Mouse (Mus musculus): Measurements from ENCODE around the gene Tbc1d17. TPM values are rescaled to one million over a fixed set of nuclear protein-coding genes. Genes with fewer than 3 reads are reported as not detected.

Tbc1d17 gene
- polyA plus RNA-seq, 1 experiment from 2014 or later: 84.0 TPM

DNA sequence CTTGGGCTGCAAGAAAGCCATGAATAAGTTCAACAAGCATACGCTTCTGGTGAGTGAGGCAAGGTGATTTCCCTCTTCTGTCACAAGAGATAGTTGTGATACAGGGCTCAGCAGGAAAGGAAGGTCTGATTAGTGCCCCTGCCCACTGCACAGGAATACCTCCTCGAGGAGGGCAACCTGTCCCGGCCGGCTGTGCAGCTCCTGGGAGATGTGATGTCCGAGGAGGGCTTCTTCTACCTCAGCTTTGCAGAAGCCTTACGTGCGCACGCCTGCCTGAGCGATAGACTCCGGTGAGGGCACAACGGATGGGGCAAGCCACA is 9.7 kb downstream of the Tbc1d17 start:
- 0 out of 2 replicates have a peak, but pooled peaks cover 3% of the 10 kb centered on the region for H3K27me3 ChIP-seq (replicated peaks; ENCODE audit: insufficient read depth, low read length)
- peak overlapping the region; percentile 58 for H3K4me2 ChIP-seq (replicated peaks; ENCODE audit: low read depth, low read length)
- H3K9ac ChIP-seq (replicated peaks; ENCODE audit: low read depth): no peak overlapping the region
- H3K27ac ChIP-seq (ENCODE audit: low read length): no peak overlapping the region
- H3K4me3 ChIP-seq (ENCODE audit: low read depth, low read length): 0 out of 2 replicates have a peak overlapping the region, but pooled peaks have one; percentile 16
- 28% methylated on average over 11 of the region's 11 CpGs for WGBS
- no peak for TF ChIP-seq CTCF (IDR thresholded peaks at IDR 0.05)
- no peak for TF ChIP-seq EP300 (IDR thresholded peaks at IDR 0.05)
- DNase-seq (ENCODE audit: low spot score) (no peak), ATAC-seq (no peak)
- H3K4me1 ChIP-seq (ENCODE audit: insufficient read depth, low read depth, low read length): peaks cover 15% of the 10 kb centered on the region; the same call in 1 of the 2 replicates
- no peaks in the 10 kb centered on the region for H3K9me3 ChIP-seq (ENCODE audit: low read length)
- H3K36me3 ChIP-seq (ENCODE audit: insufficient read depth, low read length): peaks cover 23% of the 10 kb centered on the region; the same call in 1 of the 2 replicates

DNA sequence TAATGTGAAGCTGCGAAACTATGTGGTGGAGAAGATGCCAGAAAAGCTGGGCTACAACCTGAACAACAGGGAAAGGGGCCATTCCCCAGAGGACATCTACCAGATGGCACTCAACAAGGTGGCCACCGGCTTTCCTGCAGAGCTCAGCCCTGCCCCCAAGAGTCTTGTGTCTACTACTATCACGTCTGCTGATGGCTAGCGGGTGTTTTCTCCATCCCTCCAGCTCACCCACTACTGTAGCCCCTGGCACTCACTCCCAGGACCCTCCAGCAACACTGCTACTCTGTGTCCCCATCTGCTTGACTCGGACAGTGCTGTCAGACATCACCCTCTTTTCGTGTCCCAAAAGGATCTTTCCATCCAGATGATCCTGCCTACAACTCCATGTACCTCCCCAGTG is 10.8 kb downstream of the Tbc1d17 start:
- Histone ChIP-seq H3K27ac (ENCODE audit: low read length) (no peak overlapping the region), H3K4me3 (ENCODE audit: low read depth, low read length) (no peak overlapping the region), H3K36me3 (ENCODE audit: insufficient read depth, low read length) (peaks cover 17% of the 10 kb centered on the region; the same call in 1 of the 2 replicates), H3K27me3 (replicated peaks; ENCODE audit: insufficient read depth, low read length) (0 out of 2 replicates have a peak, but pooled peaks cover 3% of the 10 kb centered on the region), H3K4me2 (replicated peaks; ENCODE audit: low read depth, low read length) (no peak overlapping the region), H3K9ac (replicated peaks; ENCODE audit: low read depth) (no peak overlapping the region), H3K9me3 (ENCODE audit: low read length) (no peaks in the 10 kb centered on the region), H3K4me1 (ENCODE audit: insufficient read depth, low read depth, low read length) (peaks cover 15% of the 10 kb centered on the region; the same call in 1 of the 2 replicates)
- no peak for ATAC-seq
- TF ChIP-seq CTCF (IDR thresholded peaks at IDR 0.05) (no peak), EP300 (IDR thresholded peaks at IDR 0.05) (no peak)
- no peak for DNase-seq (ENCODE audit: low spot score)
- 87% methylated on average over 6 of the region's 6 CpGs for WGBS

DNA sequence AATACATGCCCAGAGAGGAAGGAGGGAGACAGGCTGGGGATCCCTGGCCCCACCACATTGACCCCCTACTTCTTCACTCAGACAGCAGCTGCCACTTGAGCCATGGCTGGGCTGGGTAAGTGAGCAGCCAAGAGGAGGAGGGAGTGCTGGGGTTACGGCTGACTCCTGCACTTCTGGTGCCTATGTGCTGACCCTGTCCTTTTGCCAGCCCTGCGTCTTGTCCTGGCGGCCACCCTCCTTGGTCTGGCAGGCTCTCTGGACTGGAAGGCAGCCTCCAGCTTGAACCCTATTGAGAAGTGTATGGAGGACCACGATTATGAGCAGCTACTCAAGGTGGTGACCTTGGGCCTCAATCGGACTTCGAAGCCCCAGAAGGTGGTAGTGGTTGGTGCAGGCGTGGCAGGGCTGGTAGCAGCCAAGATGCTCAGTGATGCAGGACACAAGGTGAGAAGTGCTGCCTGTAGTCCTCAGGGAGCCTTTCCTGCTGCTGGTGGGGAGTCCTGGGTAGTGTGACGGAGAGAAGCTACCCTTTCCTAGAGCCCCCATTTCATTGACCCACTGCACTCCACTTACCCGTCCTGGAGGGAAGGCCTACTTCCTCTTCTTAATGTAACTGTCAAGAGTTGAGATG is 12.3 kb downstream of the Tbc1d17 start:
- TF ChIP-seq EP300 (IDR thresholded peaks at IDR 0.05) (no peak), CTCF (IDR thresholded peaks at IDR 0.05) (no peak)
- H3K27me3 ChIP-seq (replicated peaks; ENCODE audit: insufficient read depth, low read length): 0 out of 2 replicates have a peak, but pooled peaks cover 3% of the 10 kb centered on the region

DNA sequence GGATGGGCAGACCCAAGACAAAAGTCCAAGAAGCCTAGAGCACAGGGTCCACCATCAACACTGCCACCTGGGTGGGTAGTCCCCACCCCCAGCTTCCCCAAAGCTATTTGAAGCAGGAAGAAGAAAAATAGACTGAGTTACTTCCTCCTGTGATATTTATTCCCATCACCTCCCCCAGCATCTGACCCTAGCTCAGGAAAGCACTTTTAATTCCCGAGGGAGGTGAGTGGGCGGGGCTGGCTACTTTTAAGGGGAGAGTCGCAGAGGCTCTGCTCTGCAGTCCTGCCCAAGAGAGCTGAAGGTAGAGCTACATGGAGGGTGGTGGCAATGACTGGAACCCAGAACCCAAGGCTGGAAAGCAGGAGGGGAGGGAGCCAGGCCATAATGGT is 12.9 kb downstream of the Tbc1d17 start:
- Histone ChIP-seq H3K27me3 (replicated peaks; ENCODE audit: insufficient read depth, low read length) (0 out of 2 replicates have a peak, but pooled peaks cover 3% of the 10 kb centered on the region), H3K4me1 (ENCODE audit: insufficient read depth, low read depth, low read length) (peaks cover 17% of the 10 kb centered on the region; the same call in 1 of the 2 replicates), H3K27ac (ENCODE audit: low read length) (no peak overlapping the region), H3K4me3 (ENCODE audit: low read depth, low read length) (no peak overlapping the region), H3K9me3 (ENCODE audit: low read length) (no peaks in the 10 kb centered on the region), H3K4me2 (replicated peaks; ENCODE audit: low read depth, low read length) (no peak overlapping the region), H3K36me3 (ENCODE audit: insufficient read depth, low read length) (0 out of 2 replicates have a peak, but pooled peaks cover 3% of the 10 kb centered on the region), H3K9ac (replicated peaks; ENCODE audit: low read depth) (no peak overlapping the region)
- WGBS: 37% methylated on average over 3 of the region's 3 CpGs
- ATAC-seq (no peak; the same call in 1 of the 2 replicates), DNase-seq (ENCODE audit: low spot score) (no peak)
- TF ChIP-seq CTCF (IDR thresholded peaks at IDR 0.05) (no peak), EP300 (IDR thresholded peaks at IDR 0.05) (no peak)

More for the DNA sequence above, 12.3 kb downstream of the Tbc1d17 start:
- Histone ChIP-seq H3K4me3 (ENCODE audit: low read depth, low read length) (no peak overlapping the region), H3K9ac (replicated peaks; ENCODE audit: low read depth) (no peak overlapping the region), H3K4me1 (ENCODE audit: insufficient read depth, low read depth, low read length) (peaks cover 17% of the 10 kb centered on the region; the same call in 1 of the 2 replicates), H3K4me2 (replicated peaks; ENCODE audit: low read depth, low read length) (no peak overlapping the region), H3K9me3 (ENCODE audit: low read length) (no peaks in the 10 kb centered on the region), H3K36me3 (ENCODE audit: insufficient read depth, low read length) (0 out of 2 replicates have a peak, but pooled peaks cover 3% of the 10 kb centered on the region), H3K27ac (ENCODE audit: low read length) (no peak overlapping the region)
- no peak for DNase-seq (ENCODE audit: low spot score)
- WGBS: 82% methylated on average over 9 of the region's 9 CpGs
- ATAC-seq: no peak

- ATAC-seq (peak; percentile 60), DNase-seq (ENCODE audit: low spot score) (peak; percentile 68)
- TF ChIP-seq EP300 (IDR thresholded peaks at IDR 0.05) (no peak), CTCF (IDR thresholded peaks at IDR 0.05) (no peak)
- Histone ChIP-seq H3K9me3 (ENCODE audit: low read length) (no peaks in the 10 kb centered on the region), H3K4me3 (ENCODE audit: low read depth, low read length) (no peak overlapping the region), H3K4me1 (ENCODE audit: insufficient read depth, low read depth, low read length) (peaks cover 17% of the 10 kb centered on the region; the same call in 1 of the 2 replicates), H3K4me2 (replicated peaks; ENCODE audit: low read depth, low read length) (no peak overlapping the region), H3K27me3 (replicated peaks; ENCODE audit: insufficient read depth, low read length) (no peaks in the 10 kb centered on the region), H3K36me3 (ENCODE audit: insufficient read depth, low read length) (peaks cover 5% of the 10 kb centered on the region; the same call in 1 of the 2 replicates), H3K9ac (replicated peaks; ENCODE audit: low read depth) (no peak overlapping the region), H3K27ac (ENCODE audit: low read length) (no peak overlapping the region)
- WGBS: 78% methylated on average over 1 of the region's 1 CpGs
Observed at GRCm38 (mm10) chr7:44835373-44836015, 13.4 kb downstream of the Tbc1d17 start.

- Histone ChIP-seq H3K9ac (replicated peaks; ENCODE audit: low read depth) (no peak overlapping the region), H3K4me1 (ENCODE audit: insufficient read depth, low read depth, low read length) (peaks cover 6% of the 10 kb centered on the region; the same call in 1 of the 2 replicates), H3K27me3 (replicated peaks; ENCODE audit: insufficient read depth, low read length) (no peaks in the 10 kb centered on the region), H3K27ac (ENCODE audit: low read length) (no peak overlapping the region), H3K9me3 (ENCODE audit: low read length) (no peaks in the 10 kb centered on the region), H3K36me3 (ENCODE audit: insufficient read depth, low read length) (peaks cover 23% of the 10 kb centered on the region), H3K4me2 (replicated peaks; ENCODE audit: low read depth, low read length) (no peak overlapping the region), H3K4me3 (ENCODE audit: low read depth, low read length) (no peak overlapping the region)
- no peak for ATAC-seq
- TF ChIP-seq CTCF (IDR thresholded peaks at IDR 0.05) (no peak), EP300 (IDR thresholded peaks at IDR 0.05) (no peak)
- 39% methylated on average over 4 of the region's 4 CpGs for WGBS
- DNase-seq (ENCODE audit: low spot score): no peak
Observed at GRCm38 (mm10) chr7:44832763-44833162, 16.1 kb downstream of the Tbc1d17 start.

Measured in lung, postnatal 0 days (tissue).